Mouse (Mus musculus) liver, embryonic 12.5 days (tissue): ENCODE results near the gene Rc3h2. TPM values are rescaled to one million over a fixed set of nuclear protein-coding genes. Genes with fewer than 3 reads are reported as not detected.

Experiments
- polyA plus RNA-seq: library from polyadenylated mRNA; unstranded; fragments of >200 nt; fragmentation: Nextera tagmentation; extraction: Ambion mirVana; gene quantifications from 2 replicates; pipeline ENCODE4 v1.2.1, GENCODE M21; 2016

The Rc3h2 gene
- polyA plus RNA-seq, 1 experiment from 2014 or later, result 7.0 TPM

Other genes starting within 250 kb of the Rc3h2 start
- gene Olfr365, start 234.7 kb downstream of the Rc3h2 start, polyA plus RNA-seq, result not detected in 2 replicates
- not detected in 2 replicates for gene Olfr366, start 211.3 kb downstream of the Rc3h2 start, polyA plus RNA-seq
- gene Olfr368, start 96.4 kb downstream of the Rc3h2 start, polyA plus RNA-seq, result not detected in 2 replicates
- gene Pdcl, start 63.6 kb downstream of the Rc3h2 start, polyA plus RNA-seq, result 16.1 and 16.3 TPM in 2 replicates
- gene Zbtb26, start 20.2 kb upstream of the Rc3h2 start, polyA plus RNA-seq, result 3.3 and 3.4 TPM in 2 replicates
- 3.3 and 3.6 TPM in 2 replicates for gene Zbtb6, start 20.3 kb upstream of the Rc3h2 start, polyA plus RNA-seq
- gene Rabgap1, start 20.4 kb upstream of the Rc3h2 start, polyA plus RNA-seq, result 13.4 and 13.9 TPM in 2 replicates
- 0.26 and 0.28 TPM in 2 replicates for gene Gpr21, start 93.4 kb upstream of the Rc3h2 start, polyA plus RNA-seq